Mouse (Mus musculus) lung, embryonic 14.5 days (tissue): ENCODE measurements around the gene Cidec. TPM values are rescaled to one million over a fixed set of nuclear protein-coding genes. Genes with fewer than 3 reads are reported as not detected.

ENCODE experiments used
- ATAC-seq: fragments of 200-750 bp; cut with Nextera tagmentation; 2 replicates; pipeline ENCODE4 v1.8.0; 2017; ENCODE audit warnings: mild to moderate bottlenecking, moderate TSS enrichment, moderate library complexity; ENCODE audit not compliant: insufficient read depth
- DNase-seq: peaks from one replicate; pipeline ENCODE4 v3.0.0-alpha.2; 2015
- H3K27ac ChIP-seq: fragments of 300-500 bp; sonication (generic); 2 replicates; pipeline ENCODE4 v1.5.1; 2014; ENCODE audit warnings: low read depth, mild to moderate bottlenecking, moderate library complexity
- H3K27me3 ChIP-seq: fragments of 300-500 bp; sonication (generic); 2 replicates; pipeline ENCODE4 v1.6.1; 2014; ENCODE audit warnings: low read length, control low read depth; ENCODE audit not compliant: insufficient read depth
- H3K36me3 ChIP-seq: fragments of 300-500 bp; sonication (generic); 2 replicates; pipeline ENCODE4 v1.6.1; 2014; ENCODE audit warnings: control low read depth; ENCODE audit not compliant: insufficient read depth
- H3K4me1 ChIP-seq: fragments of 300-500 bp; sonication (generic); 2 replicates; pipeline ENCODE4 v1.6.1; 2014; ENCODE audit warnings: antibody characterized with exemption, control low read depth; ENCODE audit not compliant: insufficient read depth
- H3K4me2 ChIP-seq: fragments of 300-500 bp; sonication (generic); 2 replicates; pipeline ENCODE4 v1.6.1; 2014; ENCODE audit warnings: mild to moderate bottlenecking
- H3K4me3 ChIP-seq: fragments of 300-500 bp; sonication (generic); 2 replicates; pipeline ENCODE4 v1.5.1; 2014; ENCODE audit warnings: low read depth, low read length
- H3K9ac ChIP-seq: fragments of 300-500 bp; sonication (generic); 2 replicates; pipeline ENCODE4 v1.6.1; 2014
- H3K9me3 ChIP-seq: fragments of 300-500 bp; sonication (generic); 2 replicates; pipeline ENCODE4 v1.6.1; 2016; ENCODE audit warnings: low read depth, low read length, control low read depth
- CTCF ChIP-seq: IDR thresholded peaks from 2 replicates; pipeline ENCODE4 v1.5.1; 2016; ENCODE audit warnings: antibody characterized with exemption, low read depth
- WGBS: fragments of 180-500 bp; shearing (Covaris S2); extraction: QIAGEN DNeasy Blood & Tissue Kit; methylation state at CpG from one replicate; pipeline ENCODE4 v1.1.7; 2014; 5-methylcytosine and 5-hydroxymethylcytosine counted together
- polyA plus RNA-seq: library from polyadenylated mRNA; unstranded; fragments of >200 nt; fragmentation: Nextera tagmentation; extraction: Ambion mirVana; gene quantifications from 2 replicates; pipeline ENCODE4 v1.2.1, GENCODE M21; 2014

The Cidec gene
- not detected in 2 replicates for polyA plus RNA-seq

DNA sequence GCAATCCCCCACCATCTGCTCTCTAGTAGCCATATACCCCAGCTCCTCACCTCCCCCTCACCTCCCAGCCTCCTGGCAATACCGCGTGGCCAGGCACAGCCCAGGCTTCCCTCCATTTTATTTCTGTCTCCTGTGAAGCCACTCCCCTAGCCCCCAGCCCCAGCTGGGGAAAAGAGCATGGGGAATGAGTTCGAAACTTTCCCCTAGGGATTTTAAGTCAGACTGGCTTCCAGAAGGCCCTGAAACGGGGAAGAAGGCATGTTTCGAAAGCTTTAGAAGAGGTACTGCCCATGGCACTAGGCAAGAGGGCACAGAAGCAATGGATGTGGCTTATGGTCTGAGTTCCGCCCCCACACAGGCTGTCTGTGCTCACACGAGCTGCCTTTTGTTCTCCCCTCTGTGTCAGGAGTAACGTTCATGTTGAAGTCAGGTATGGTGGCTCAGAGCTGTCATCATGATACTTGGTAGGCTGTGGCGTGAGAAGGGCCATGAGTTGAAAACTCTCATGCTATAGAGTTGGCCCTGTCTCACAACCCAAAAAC is at the start of gene Cidec:
Cidec (minus strand) TSS at position 97 of the 542 bp plus-strand sequence.
- Histone ChIP-seq H3K4me3 (no peak within 1 kb of the TSS), H3K27ac (no peak within 1 kb of the TSS), H3K9ac (no peak within 1 kb of the TSS), H3K36me3 (no peaks in the 10 kb centered on the region), H3K9me3 (no peaks in the 10 kb centered on the region), H3K27me3 (no peaks in the 10 kb centered on the region), H3K4me2 (no peak within 1 kb of the TSS), H3K4me1 (no peaks in the 10 kb centered on the region)
- ATAC-seq (no peak), DNase-seq (no peak)
- WGBS, result 77% methylated on average over 9 of the region's 9 CpGs
- no peak for TF ChIP-seq CTCF

DNA sequence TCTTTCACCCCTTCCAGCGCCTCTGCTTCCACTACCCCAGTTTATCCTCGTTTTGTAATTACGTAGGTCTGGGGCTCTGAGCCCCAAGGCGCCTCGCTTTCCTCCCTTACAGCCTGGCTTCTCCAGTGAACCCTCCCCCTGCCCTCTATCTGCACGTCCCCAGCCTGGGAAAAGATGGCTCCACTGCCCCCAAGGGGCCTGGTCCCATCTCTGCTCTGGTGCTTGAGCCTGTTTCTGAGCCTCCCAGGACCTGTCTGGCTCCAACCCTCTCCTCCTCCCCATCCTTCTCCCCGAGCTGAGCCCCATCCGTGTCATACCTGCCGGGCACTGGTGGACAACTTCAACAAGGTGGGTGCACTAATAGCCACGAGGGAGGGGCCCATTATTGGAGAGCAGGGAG is 48.2 kb upstream of the Cidec start:
- H3K4me2 ChIP-seq, result peak overlapping the region; percentile 77
- H3K4me1 ChIP-seq, result no peaks in the 10 kb centered on the region
- peak overlapping the region; percentile 46 for H3K4me3 ChIP-seq
- peaks cover 22% of the 10 kb centered on the region for H3K27me3 ChIP-seq
- DNase-seq (peak; percentile 40), ATAC-seq (peak; percentile 54; the same call in 1 of the 2 replicates)
- 9% methylated on average over 10 of the region's 10 CpGs for WGBS
- no peaks in the 10 kb centered on the region for H3K9me3 ChIP-seq
- peak overlapping the region; percentile 62 for H3K9ac ChIP-seq
- H3K27ac ChIP-seq, result peak overlapping the region; percentile 81
- TF ChIP-seq CTCF, result no peak
- H3K36me3 ChIP-seq, result 0 out of 2 replicates have a peak, but pooled peaks cover 2% of the 10 kb centered on the region

DNA sequence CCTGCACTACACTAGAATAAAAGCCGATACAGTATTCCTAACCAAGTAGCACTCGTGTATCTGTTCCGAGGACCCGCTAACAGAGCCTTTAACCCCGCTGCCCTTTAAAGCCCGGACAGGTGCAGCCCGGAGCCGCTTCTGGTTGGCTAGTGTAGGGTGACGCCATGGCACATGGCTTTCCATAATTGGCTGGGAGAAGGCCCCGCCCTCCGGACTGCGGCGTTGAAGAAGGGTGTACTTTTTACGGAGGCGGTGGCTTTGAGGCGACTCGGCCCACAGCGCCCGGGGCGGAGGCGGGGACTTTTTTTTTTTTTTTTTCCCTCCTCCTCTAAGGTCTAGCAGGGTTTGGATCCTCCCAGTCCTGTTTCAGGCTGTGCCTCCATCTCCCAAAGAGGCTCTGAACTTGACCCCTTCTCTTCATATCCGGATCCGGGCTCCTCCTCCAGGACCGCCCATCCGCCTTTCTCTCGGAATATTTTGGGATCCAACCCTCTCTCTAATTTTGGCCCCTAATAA is 47.6 kb upstream of the Cidec start, which contains the start of gene Creld1:
Creld1 (plus strand) TSS at position 198 of the 516 bp plus-strand sequence.
- WGBS, result 0% methylated on average over 26 of the region's 26 CpGs
- ATAC-seq (peak; percentile 96), DNase-seq (peak; percentile 96)
- Histone ChIP-seq H3K4me2 (peak within 1 kb of the TSS; percentile 77), H3K27ac (peak within 1 kb of the TSS; percentile 81), H3K36me3 (no peaks in the 10 kb centered on the region), H3K27me3 (peaks cover 22% of the 10 kb centered on the region), H3K9me3 (no peaks in the 10 kb centered on the region), H3K4me3 (peak within 1 kb of the TSS; percentile 46), H3K4me1 (no peaks in the 10 kb centered on the region), H3K9ac (peak within 1 kb of the TSS; percentile 62)
- no peak for TF ChIP-seq CTCF

DNA sequence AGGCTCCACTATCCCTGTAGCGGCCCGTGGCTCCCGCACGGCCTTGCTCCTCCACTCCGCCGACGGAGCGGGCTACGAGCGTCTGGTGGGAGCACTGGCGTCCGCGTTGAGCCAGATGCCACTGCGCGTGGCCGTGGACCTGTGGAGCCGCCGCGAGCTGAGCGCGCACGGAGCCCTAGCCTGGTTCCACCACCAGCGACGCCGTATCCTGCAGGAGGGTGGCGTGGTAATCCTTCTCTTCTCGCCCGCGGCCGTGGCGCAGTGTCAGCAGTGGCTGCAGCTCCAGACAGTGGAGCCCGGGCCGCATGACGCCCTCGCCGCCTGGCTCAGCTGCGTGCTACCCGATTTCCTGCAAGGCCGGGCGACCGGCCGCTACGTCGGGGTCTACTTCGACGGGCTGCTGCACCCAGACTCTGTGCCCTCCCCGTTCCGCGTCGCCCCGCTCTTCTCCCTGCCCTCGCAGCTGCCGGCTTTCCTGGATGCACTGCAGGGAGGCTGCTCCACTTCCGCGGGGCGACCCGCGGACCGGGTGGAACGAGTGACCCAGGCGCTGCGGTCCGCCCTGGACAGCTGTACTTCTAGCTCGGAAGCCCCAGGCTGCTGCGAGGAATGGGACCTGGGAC is 47.0 kb upstream of the Cidec start:
- H3K27me3 ChIP-seq, result peaks cover 22% of the 10 kb centered on the region
- no peaks in the 10 kb centered on the region for H3K4me1 ChIP-seq
- peak overlapping the region; percentile 77 for H3K4me2 ChIP-seq
- peak overlapping the region; percentile 62 for H3K9ac ChIP-seq
- WGBS, result 3% methylated on average over 65 of the region's 65 CpGs
- TF ChIP-seq CTCF, result no peak
- DNase-seq, result peak; percentile 44
- peak overlapping the region; percentile 46 for H3K4me3 ChIP-seq
- peak overlapping the region; percentile 81 for H3K27ac ChIP-seq
- ATAC-seq, result peak; percentile 44
- H3K36me3 ChIP-seq, result no peaks in the 10 kb centered on the region
- no peaks in the 10 kb centered on the region for H3K9me3 ChIP-seq

DNA sequence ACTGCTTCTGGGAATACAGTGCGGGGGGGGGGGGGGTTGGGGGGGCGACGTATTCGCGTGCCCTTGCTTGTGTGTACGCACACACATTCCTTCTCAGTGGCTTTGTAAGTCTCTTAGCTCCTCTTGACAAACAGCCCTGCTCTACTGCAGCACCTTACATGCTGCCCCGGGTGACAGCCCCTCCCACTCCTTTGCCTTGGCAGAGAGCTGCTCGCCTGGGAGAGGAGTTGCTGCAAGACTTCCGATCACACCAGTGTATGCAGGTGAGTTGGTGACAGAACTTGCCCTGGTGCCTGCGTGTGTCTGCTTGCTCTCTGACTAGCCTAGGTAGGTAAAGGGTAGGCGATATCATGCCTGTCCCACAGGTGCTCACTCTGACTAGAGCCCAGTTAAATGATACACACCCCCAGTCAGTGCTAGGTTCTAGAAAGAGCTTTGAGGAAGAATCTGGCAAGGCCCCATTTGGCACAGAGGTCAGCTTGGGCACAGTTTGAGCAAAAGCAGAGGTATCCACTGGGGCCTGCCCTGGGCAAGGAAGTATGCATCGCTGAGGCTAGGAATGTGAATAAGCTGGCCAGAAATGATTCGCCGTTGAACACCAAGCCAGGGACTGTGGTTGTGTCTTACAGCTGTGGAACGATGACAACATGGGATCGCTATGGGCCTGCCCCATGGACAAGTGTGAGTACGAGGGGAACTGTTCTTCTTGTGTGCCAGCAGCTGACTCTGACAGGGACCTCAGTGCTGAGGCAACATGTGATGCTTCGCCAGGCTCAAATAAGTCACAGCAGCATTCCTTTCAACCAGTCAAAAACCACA is 45.2 kb upstream of the Cidec start:
- Histone ChIP-seq H3K4me2 (no peak overlapping the region), H3K9me3 (no peaks in the 10 kb centered on the region), H3K4me3 (no peak overlapping the region), H3K36me3 (no peaks in the 10 kb centered on the region), H3K27me3 (peaks cover 22% of the 10 kb centered on the region), H3K27ac (no peak overlapping the region), H3K9ac (no peak overlapping the region), H3K4me1 (no peaks in the 10 kb centered on the region)
- TF ChIP-seq CTCF, result no peak
- 50% methylated on average over 18 of the region's 18 CpGs for WGBS
- DNase-seq (peak; percentile 36), ATAC-seq (no peak)

DNA sequence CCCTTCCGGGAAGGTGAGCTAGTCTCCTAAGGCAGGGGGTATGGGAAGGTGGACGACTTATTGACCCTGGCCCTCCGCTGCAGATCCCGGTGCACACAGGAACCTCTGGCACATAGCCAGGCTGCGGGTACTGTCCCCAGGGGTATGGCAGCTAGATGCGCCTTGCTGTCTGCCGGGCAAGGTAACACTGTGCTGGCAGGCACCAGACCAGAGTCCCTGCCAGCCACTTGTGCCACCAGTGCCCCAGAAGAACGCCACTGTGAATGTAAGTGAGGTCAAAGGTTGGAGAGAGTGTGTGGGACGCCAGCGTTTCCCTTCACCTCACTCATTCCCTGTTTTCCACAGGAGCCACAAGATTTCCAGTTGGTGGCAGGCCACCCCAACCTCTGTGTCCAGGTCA is 43.3 kb upstream of the Cidec start:
- no peak for ATAC-seq
- H3K4me1 ChIP-seq, result no peaks in the 10 kb centered on the region
- H3K4me3 ChIP-seq, result no peak overlapping the region
- TF ChIP-seq CTCF, result no peak
- WGBS, result 73% methylated on average over 10 of the region's 10 CpGs
- no peak overlapping the region for H3K9ac ChIP-seq
- no peaks in the 10 kb centered on the region for H3K9me3 ChIP-seq
- DNase-seq, result no peak
- no peak overlapping the region for H3K4me2 ChIP-seq
- peaks cover 22% of the 10 kb centered on the region for H3K27me3 ChIP-seq
- H3K36me3 ChIP-seq, result no peaks in the 10 kb centered on the region
- no peak overlapping the region for H3K27ac ChIP-seq

DNA sequence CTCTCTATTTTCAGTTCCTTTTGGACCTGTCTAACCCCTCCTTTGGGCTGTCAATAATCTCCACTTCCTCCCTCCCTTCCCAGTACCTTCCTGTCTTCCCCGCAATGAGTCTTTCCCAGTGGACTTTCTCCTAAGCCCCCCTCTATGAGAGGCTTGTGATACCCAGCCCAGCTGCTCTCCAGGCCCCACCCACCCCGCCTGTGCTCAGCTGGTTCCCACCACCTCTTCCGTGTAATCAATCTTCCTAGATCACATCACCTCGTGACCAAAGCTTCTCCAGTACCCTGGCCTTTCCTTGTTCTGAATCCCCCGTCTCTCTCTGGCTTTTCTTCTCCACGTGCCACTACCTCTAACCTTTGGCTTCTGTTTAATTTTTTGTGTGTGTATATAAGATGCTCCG is 41.8 kb upstream of the Cidec start:
- H3K4me2 ChIP-seq, result no peak overlapping the region
- DNase-seq (no peak), ATAC-seq (no peak)
- 23% methylated on average over 7 of the region's 7 CpGs for WGBS
- no peak overlapping the region for H3K9ac ChIP-seq
- H3K36me3 ChIP-seq, result no peaks in the 10 kb centered on the region
- H3K4me1 ChIP-seq, result no peaks in the 10 kb centered on the region
- no peak overlapping the region for H3K27ac ChIP-seq
- H3K4me3 ChIP-seq, result no peak overlapping the region
- no peak for TF ChIP-seq CTCF
- H3K9me3 ChIP-seq, result no peaks in the 10 kb centered on the region
- H3K27me3 ChIP-seq, result peaks cover 16% of the 10 kb centered on the region
